Mouse (Mus musculus) gastrocnemius, adult 8-10 months (tissue): ENCODE data around the gene Pirb. TPM values are rescaled to one million over a fixed set of nuclear protein-coding genes. Genes with fewer than 3 reads are reported as not detected.
"Not testable (repeated sequence)": the region's sequence is repeated elsewhere in the genome, so short reads cannot be mapped to it uniquely, and the experiment has no call there.

Source experiments
- DNase-seq, 2 experiments: peaks; one replicate each; pipeline ENCODE4 v3.0.0; 2022; ENCODE audit warnings: low spot score in 2 of 2
- total RNA-seq, 4 experiments: library from RNA; stranded (reverse); gene quantifications; 2 replicates each; pipeline ENCODE4 v1.2.4; 2022

Pirb gene
- total RNA-seq, result under 1 TPM; 0.15 to 0.63 (median 0.33) TPM

DNA sequence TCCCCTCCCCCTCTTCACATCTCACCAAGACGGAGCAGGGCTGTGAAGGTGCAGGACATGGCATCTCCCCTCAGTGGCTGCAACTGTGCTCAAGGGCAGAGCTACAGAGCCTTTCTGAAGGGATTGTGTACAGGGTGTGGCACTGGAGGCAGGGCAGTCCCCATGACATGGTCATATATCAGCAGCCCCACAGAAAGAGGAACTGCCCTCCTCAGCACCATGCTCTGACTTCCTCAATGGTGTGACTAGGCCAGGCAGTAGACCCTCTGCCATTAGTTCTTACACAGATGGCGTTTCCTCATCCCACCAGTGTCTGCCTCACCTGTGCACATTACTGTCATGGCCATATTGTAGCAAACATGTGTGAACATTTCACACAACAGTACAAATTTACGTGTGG, at the start of gene Pirb:
Pirb (minus strand) TSS at position 124 of the 400 bp plus-strand sequence.
- DNase-seq, result not testable (repeated sequence)

GRCm38 (mm10) chr7:3732675-3733074, 12.5 kb upstream of the Pirb start:
- not testable (repeated sequence) for DNase-seq

- DNase-seq, result not testable (repeated sequence)
These were observed 5.3 kb upstream of the Pirb start for GRCm38 (mm10) chr7:3725459-3725858.

GRCm38 (mm10) chr7:3715249-3715648, 4.9 kb downstream of the Pirb start:
- DNase-seq, result no peak

- DNase-seq, result no peak
These were observed 7.8 kb downstream of the Pirb start for GRCm38 (mm10) chr7:3712264-3712942.

GRCm38 (mm10) chr7:3709000-3709399, 11.2 kb downstream of the Pirb start:
- DNase-seq, result no peak

DNA sequence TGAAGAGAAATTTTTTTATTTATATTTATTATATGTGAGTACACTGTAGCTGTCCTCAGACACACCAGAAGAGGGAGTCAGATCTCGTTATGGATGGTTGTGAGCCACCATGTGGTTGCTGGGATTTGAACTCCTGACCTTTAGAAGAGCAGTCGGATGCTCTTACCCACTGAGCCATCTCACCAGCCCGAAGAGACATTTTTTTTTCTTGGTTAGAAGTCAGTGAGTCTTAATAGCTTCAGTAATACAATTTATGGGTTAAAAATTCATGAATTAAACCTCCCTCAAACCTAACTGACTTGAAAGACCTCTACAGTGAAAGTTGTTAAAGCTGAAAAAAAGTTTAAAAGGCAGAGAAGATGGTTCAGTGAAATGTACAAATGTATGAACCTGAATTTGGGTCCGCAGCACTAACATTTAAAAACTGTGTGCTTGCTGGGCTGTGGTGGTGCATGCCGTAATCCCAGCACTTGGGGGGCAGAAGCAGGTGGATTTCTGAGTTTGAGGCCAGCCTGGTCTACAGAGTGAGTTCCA, 11.7 kb downstream of the Pirb start:
- DNase-seq, result not testable (repeated sequence)

DNA sequence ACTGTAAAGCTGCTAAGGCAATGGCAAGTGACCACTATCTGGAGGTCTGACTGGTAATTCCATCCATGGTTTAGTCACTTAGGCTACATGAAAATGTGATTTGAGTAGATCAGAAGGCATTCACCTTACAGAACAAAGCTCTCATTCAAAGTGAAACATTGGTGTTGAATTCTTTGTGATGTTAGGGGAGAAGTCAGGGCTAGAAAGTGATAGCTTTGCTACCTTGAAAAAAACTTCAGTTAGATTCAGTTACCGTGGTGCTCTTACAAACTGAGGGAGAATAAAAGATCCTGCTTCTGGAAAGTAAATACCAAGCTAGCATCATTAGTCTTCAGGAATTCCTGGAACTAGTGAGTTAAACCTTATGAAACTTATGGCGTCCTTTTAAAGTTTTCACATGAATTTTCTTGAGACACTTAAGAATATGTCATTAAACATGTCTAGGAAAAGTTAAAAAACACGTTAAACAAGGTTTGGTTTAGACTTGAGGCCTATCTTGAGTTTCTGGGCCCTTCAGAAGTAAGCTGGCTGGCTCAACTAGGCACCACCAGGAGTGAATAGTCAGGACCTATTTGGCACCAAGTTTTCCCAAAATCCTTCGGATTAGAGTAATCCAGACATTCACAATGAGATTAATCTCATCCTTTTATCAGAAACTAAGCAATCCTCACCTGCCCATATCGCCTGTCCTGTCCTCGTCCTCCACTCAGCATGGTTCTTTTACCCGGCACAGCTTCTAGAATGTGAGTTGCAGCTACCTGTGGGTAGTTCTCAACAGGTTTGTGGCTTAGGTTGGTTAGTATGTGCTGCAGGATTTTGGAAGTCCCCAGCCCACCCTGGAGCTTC, 12.4 kb downstream of the Pirb start:
- no peak for DNase-seq

DNA sequence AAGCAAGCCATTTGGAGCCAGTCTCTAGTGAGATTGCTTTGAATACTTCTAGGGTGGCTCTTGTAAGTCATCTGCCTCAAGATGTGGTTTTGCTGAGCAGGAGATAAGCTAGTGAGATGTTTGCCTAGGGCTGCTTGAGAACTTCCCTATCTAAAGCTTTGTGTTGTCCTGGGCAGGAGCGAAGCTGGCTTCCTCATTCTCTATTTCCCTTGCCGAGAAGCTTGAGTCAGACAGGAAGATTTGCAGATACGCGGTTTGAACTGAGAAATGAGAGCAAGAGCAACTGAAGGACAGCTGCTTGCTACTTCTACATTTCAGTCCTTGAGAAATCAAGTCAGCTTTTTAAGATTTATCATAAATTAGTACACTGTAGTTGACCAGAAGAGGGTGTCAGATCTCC, 13.2 kb downstream of the Pirb start:
- DNase-seq, result no peak

GRCm38 (mm10) chr7:3706343-3706934, 13.8 kb downstream of the Pirb start:
- no peak for DNase-seq

GRCm38 (mm10) chr7:3705911-3706310, 14.3 kb downstream of the Pirb start:
- DNase-seq, result no peak

- not testable (repeated sequence) for DNase-seq
These were observed 14.7 kb downstream of the Pirb start for GRCm38 (mm10) chr7:3705461-3705860.

- no peak for DNase-seq
These were observed 15.7 kb downstream of the Pirb start for GRCm38 (mm10) chr7:3704475-3704874.

- DNase-seq, result peak; percentile 93 to 95
These were observed 16.2 kb downstream of the Pirb start, which contains the start of gene Rps9 for GRCm38 (mm10) chr7:3703879-3704441. Gene Rps9, plus strand, starts transcription at chr7:3703993.

- no peak for DNase-seq
These were observed 16.9 kb downstream of the Pirb start for GRCm38 (mm10) chr7:3703148-3703878.

- DNase-seq, result no peak
These were observed 21.7 kb downstream of the Pirb start for GRCm38 (mm10) chr7:3698471-3698870.

- peak in 1 of 2 experiments; percentile 6 for DNase-seq
These were observed 25.3 kb downstream of the Pirb start for GRCm38 (mm10) chr7:3694949-3695305.

GRCm38 (mm10) chr7:3694076-3694948, 25.9 kb downstream of the Pirb start:
- DNase-seq, result peak; percentile 32 to 52

DNA sequence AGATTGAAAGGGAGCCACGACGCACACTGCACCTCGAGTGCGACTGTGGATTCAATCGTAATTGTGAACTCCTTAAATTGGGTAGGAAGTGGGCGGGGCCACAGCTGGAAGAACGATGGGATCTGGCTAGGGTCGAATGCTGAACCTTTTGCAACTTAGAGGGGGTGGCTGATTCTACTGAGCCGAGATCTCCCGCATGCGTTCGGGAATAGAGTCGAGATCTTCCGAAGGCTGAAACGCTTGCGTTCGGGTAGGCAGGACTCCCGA, 26.4 kb downstream of the Pirb start:
- no peak for DNase-seq
